Mouse (Mus musculus) liver, embryonic 13.5 days (tissue): ENCODE measurements around the gene Plekhf1. TPM values are rescaled to one million over a fixed set of nuclear protein-coding genes. Genes with fewer than 3 reads are reported as not detected.

ENCODE experiments used
- ATAC-seq: fragments of 200-750 bp; cut with Nextera tagmentation; 2 replicates; pipeline ENCODE4 v1.8.0; 2017; ENCODE audit warnings: low read depth, mild to moderate bottlenecking, moderate number of reproducible peaks, moderate library complexity
- DNase-seq: peaks from one replicate; pipeline ENCODE4 v3.0.0; 2022
- H3K27ac ChIP-seq: fragments of 300-500 bp; sonication (generic); 2 replicates; pipeline ENCODE4 v1.5.1; 2015; ENCODE audit warnings: moderate library complexity, mild to moderate bottlenecking, inconsistent platforms
- H3K27me3 ChIP-seq: fragments of 300-500 bp; sonication (generic); 2 replicates; pipeline ENCODE4 v1.6.1; 2015; ENCODE audit warnings: mild to moderate bottlenecking, inconsistent platforms
- H3K36me3 ChIP-seq: fragments of 300-500 bp; sonication (generic); 2 replicates; pipeline ENCODE4 v1.6.1; 2015; ENCODE audit warnings: mild to moderate bottlenecking, inconsistent platforms
- H3K4me1 ChIP-seq: fragments of 300-500 bp; sonication (generic); replicated peaks from 2 replicates; pipeline ENCODE4 v1.6.1; 2015; ENCODE audit warnings: inconsistent platforms
- H3K4me2 ChIP-seq: fragments of 300-500 bp; sonication (generic); 2 replicates; pipeline ENCODE4 v1.6.1; 2015; ENCODE audit warnings: inconsistent platforms, mild to moderate bottlenecking, moderate library complexity
- H3K4me3 ChIP-seq: fragments of 300-500 bp; sonication (generic); replicated peaks from 2 replicates; pipeline ENCODE4 v1.5.1; 2015; ENCODE audit warnings: mild to moderate bottlenecking, inconsistent platforms
- H3K9ac ChIP-seq: fragments of 300-500 bp; sonication (generic); 2 replicates; pipeline ENCODE4 v1.6.1; 2015; ENCODE audit warnings: mild to moderate bottlenecking, inconsistent platforms
- H3K9me3 ChIP-seq: fragments of 300-500 bp; sonication (generic); replicated peaks from 2 replicates; pipeline ENCODE4 v1.6.1; 2016; ENCODE audit warnings: inconsistent platforms
- WGBS: fragments of 180-500 bp; shearing (Covaris S2); methylation state at CpG from one replicate; pipeline ENCODE4 v1.1.7; 2015; ENCODE audit not compliant: insufficient replicate concordance; 5-methylcytosine and 5-hydroxymethylcytosine counted together
- polyA plus RNA-seq: library from polyadenylated mRNA; unstranded; fragments of >200 nt; fragmentation: Nextera tagmentation; extraction: Ambion mirVana; gene quantifications from 2 replicates; pipeline ENCODE4 v1.2.1, GENCODE M21; 2015

Plekhf1 gene
- polyA plus RNA-seq, result 0.44 and 0.46 TPM in 2 replicates

DNA sequence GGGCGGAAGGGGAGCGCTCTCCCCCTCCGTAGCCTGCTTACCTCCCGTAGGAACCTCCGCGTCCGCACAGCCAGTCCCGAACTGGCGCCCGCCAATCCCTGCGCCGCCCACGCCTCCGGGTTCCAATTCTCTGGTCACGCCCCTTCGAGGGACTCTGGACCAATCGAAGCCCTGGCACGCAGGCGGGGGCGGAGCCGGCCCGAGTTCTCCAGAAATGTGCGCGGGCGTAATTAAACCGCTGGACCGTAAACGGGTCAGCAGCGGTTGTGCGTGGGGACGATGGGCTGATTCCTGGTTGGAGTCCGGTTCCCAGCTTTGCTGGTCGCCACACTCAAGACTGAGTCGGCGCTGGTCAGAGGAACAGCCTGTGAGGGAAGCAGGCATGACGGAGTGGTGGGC is at the start of gene Plekhf1:
TSS of gene Plekhf1 (minus strand) at position 117 of the 399 bp plus-strand sequence.
- Histone ChIP-seq H3K4me3 (peak within 1 kb of the TSS; percentile 67), H3K9ac (peak within 1 kb of the TSS; percentile 70), H3K9me3 (no peaks in the 10 kb centered on the region), H3K27me3 (peaks cover 15% of the 10 kb centered on the region), H3K4me2 (peak within 1 kb of the TSS; percentile 90), H3K36me3 (no peaks in the 10 kb centered on the region), H3K27ac (no peak within 1 kb of the TSS), H3K4me1 (peaks cover 16% of the 10 kb centered on the region)
- ATAC-seq (peak; percentile 93), DNase-seq (peak; percentile 83)
- under 1% methylated on average over 36 of the region's 36 CpGs for whole genome bisulfite sequencing

DNA sequence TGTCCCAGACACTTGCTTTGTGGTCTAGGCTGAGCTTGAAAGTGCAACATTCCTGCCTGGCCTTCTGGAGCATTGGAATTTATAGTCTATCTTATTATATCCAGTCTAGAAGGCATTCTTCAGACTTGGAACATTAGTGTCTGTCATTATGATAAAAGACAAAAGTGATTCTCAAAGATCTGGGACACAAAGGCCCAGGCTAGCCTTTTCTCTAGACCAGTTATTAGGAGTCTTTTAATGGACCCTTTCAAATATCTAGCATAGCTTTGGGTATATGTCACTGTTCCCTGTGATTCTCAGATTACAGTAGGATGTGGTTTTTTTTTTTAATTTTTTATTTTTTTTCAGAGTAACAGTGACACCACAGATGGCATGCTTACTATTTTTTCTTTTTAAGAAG is 44.7 kb upstream of the Plekhf1 start:
- DNase-seq (no peak), ATAC-seq (no peak)
- H3K36me3 ChIP-seq, result 0 out of 2 replicates have a peak, but pooled peaks cover 4% of the 10 kb centered on the region
- H3K4me1 ChIP-seq, result peaks cover 15% of the 10 kb centered on the region
- no peaks in the 10 kb centered on the region for H3K27me3 ChIP-seq
- no peak overlapping the region for H3K9ac ChIP-seq
- no peak overlapping the region for H3K4me2 ChIP-seq
- H3K4me3 ChIP-seq, result no peak overlapping the region
- H3K27ac ChIP-seq, result no peak overlapping the region
- H3K9me3 ChIP-seq, result no peaks in the 10 kb centered on the region

DNA sequence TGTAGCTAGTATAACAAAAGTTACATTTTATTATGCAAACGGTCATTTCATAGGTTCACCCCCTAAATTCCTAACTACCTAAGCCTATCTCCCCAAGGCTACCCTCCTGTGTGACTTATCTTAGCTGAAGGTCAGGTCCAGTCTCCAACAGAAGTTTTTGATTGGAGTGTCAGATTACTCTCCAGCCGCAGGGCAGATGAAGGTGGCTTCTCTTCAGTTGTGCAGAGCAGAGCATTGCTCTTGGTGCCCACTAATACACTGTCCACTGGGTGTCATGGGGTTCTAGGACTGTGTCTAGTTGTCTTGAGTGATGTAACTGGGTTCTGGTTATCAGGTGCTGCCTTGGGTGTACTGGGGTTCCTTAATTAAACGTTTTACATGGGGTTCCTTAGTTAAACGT is 44.0 kb upstream of the Plekhf1 start:
- ATAC-seq, result peak; percentile 30; the same call in 1 of the 2 replicates
- DNase-seq, result peak; percentile 6
- H3K27ac ChIP-seq, result no peak overlapping the region
- H3K36me3 ChIP-seq, result peaks cover 11% of the 10 kb centered on the region; the same call in 1 of the 2 replicates
- peak overlapping the region; percentile 74 for H3K9ac ChIP-seq
- peaks cover 15% of the 10 kb centered on the region for H3K4me1 ChIP-seq
- H3K4me3 ChIP-seq, result peak overlapping the region; percentile 72
- no peaks in the 10 kb centered on the region for H3K27me3 ChIP-seq
- H3K9me3 ChIP-seq, result no peaks in the 10 kb centered on the region
- peak overlapping the region; percentile 85 for H3K4me2 ChIP-seq
- WGBS, result 4% methylated on average over 4 of the region's 4 CpGs

DNA sequence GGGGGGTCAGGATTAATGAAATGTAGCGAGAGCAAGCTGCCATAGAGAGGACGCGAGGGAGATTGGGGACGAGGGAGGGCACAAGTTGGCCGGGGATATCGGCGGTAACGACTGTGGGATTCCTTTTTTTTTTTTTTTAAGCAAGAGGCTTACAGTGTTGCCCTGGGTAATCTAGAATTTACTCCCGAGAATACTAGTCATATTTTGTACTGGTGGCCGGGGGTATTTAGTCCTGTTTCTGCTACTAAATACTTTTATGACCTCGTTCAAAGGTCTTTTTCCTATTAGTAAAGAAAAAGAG is 43.6 kb upstream of the Plekhf1 start:
- DNase-seq (no peak), ATAC-seq (peak; percentile 60)
- Histone ChIP-seq H3K9me3 (no peaks in the 10 kb centered on the region), H3K27me3 (no peaks in the 10 kb centered on the region), H3K4me1 (peaks cover 15% of the 10 kb centered on the region), H3K4me2 (peak overlapping the region; percentile 85), H3K27ac (no peak overlapping the region), H3K4me3 (peak overlapping the region; percentile 72), H3K9ac (peak overlapping the region; percentile 74), H3K36me3 (peaks cover 15% of the 10 kb centered on the region)
- 0% methylated on average over 11 of the region's 11 CpGs for WGBS

DNA sequence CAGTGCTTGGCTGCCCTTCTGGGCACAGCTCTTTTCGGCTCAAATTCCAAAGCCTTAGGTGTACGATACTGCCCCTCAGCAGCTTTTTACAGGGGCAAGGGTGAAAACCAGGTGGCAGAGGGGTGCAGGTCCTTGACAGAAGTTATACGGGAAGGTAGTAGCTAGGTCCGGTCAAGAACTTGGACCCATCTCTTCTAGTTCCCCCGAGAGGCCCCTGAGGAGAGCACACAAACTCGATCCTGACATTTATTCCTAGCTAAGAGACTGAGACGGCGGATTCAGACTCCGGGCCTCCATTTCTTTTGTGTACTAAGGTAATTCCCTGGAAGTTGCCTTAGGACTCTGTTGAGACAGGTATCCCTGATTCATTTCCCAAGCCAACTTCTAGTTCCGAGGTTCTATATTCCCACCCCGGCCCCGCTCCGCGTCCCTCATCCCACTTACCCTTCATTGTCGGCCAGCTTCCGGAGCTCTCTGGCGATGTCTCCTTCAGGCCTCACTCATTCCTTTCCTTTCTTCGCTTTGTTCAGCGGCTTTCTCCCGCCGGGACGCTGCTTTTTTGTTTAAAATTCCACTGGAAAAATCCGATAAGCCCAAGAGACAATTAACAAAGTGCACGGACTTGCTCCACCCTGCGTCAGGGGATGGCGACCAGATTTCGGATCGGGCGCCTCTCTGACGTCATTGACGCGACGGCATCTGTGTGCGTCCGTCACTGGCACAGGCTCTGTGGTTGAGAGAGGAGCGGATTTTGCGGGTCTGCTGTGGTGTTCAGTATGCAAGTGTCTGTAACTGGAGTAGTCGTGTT is 43.1 kb upstream of the Plekhf1 start, which contains the start of gene Pop4:
TSS of gene Pop4 (minus strand) at position 721 of the 808 bp plus-strand sequence.
- no peaks in the 10 kb centered on the region for H3K9me3 ChIP-seq
- peaks cover 15% of the 10 kb centered on the region for H3K4me1 ChIP-seq
- H3K36me3 ChIP-seq, result peaks cover 21% of the 10 kb centered on the region
- H3K4me3 ChIP-seq, result peak within 1 kb of the TSS; percentile 72
- peak; percentile 77 for DNase-seq
- peak within 1 kb of the TSS; percentile 11 for H3K27ac ChIP-seq
- peak within 1 kb of the TSS; percentile 85 for H3K4me2 ChIP-seq
- under 1% methylated on average over 38 of the region's 38 CpGs for WGBS
- peak within 1 kb of the TSS; percentile 74 for H3K9ac ChIP-seq
- H3K27me3 ChIP-seq, result no peaks in the 10 kb centered on the region
- peak; percentile 92 for ATAC-seq

DNA sequence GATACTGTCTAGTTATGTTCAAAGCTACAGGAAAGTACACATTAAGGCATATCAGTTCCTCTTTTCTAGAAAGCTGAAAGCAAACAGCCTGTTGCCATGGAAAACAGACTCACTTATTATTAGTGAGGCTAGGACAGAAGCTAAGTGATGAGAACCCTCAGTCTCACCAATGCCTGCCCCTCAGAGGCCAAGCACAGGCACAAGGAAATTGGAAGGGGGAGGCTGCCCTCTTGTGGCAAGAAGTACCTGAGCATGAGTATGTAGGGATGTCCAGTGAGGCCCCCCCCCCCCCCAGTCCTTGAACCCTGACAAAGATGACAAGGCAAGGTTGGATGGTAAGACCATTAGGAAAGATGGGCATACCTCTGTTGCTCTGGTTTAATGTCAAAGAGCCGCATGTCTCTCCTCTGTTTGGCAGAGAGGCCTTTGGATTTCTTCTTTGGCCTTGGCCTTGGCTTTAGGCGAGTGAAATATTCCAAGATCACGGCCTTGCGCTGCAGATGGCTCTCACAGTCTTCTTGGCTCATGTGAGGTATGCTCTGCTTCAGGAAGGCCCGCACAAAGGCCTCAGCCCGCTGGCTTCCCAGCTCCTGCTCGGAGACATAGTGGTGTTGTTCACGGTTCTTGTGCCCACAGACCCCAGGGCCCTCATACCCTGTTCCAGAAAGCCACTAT is 39.3 kb upstream of the Plekhf1 start:
- H3K4me2 ChIP-seq, result no peak overlapping the region
- H3K27me3 ChIP-seq, result no peaks in the 10 kb centered on the region
- no peak overlapping the region for H3K4me3 ChIP-seq
- WGBS, result 77% methylated on average over 8 of the region's 8 CpGs
- DNase-seq (no peak), ATAC-seq (no peak)
- H3K9ac ChIP-seq, result no peak overlapping the region
- H3K9me3 ChIP-seq, result no peaks in the 10 kb centered on the region
- H3K4me1 ChIP-seq, result peaks cover 15% of the 10 kb centered on the region
- H3K36me3 ChIP-seq, result peaks cover 57% of the 10 kb centered on the region
- no peak overlapping the region for H3K27ac ChIP-seq

DNA sequence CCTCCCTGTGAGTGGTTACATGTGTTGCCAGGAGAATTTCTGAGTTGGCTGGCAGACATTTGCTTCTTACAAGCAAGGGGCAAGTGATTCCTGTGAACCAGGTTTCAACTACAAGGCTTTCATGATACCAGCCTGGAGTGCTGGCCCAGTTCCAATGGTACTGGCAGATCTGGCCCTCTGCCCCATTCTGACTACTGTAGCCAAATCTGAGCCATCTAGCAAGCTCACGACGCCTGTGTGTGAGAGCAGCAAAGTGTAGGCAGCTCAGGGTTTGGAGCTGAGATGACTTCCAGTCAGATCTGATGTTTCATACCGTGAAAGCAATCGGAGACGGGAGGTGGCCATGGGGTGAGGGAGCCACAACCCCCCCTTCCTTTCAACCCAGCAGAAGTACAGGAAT is 34.6 kb upstream of the Plekhf1 start:
- DNase-seq, result no peak
- Histone ChIP-seq H3K27ac (no peak overlapping the region), H3K4me2 (no peak overlapping the region), H3K9ac (no peak overlapping the region), H3K4me3 (no peak overlapping the region), H3K36me3 (peaks cover 54% of the 10 kb centered on the region), H3K9me3 (no peaks in the 10 kb centered on the region), H3K4me1 (no peaks in the 10 kb centered on the region), H3K27me3 (no peaks in the 10 kb centered on the region)
- no peak for ATAC-seq
- 74% methylated on average over 5 of the region's 5 CpGs for WGBS

DNA sequence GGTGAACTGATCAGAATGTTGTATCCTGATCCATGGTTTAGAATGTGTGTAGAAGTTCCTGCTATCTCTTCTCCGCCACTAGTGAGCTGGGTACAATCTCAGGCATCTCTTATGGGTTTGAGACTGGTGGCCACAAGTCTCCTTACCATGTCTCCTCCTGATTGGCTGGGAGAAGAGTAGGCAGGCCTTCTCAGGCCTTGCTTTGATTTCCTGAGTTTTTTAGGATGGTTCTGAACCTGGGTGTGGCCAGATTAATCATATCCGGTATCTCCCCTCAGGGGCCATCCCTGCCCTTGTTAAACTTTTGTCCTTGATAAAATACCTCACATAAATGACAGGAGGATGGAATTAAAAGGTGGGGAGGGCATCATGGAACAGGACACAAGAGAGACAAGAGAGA is 31.8 kb upstream of the Plekhf1 start:
- H3K36me3 ChIP-seq, result peaks cover 27% of the 10 kb centered on the region
- no peak overlapping the region for H3K9ac ChIP-seq
- DNase-seq (no peak), ATAC-seq (no peak)
- no peaks in the 10 kb centered on the region for H3K27me3 ChIP-seq
- H3K9me3 ChIP-seq, result no peaks in the 10 kb centered on the region
- 66% methylated on average over 2 of the region's 2 CpGs for WGBS
- H3K4me2 ChIP-seq, result no peak overlapping the region
- no peaks in the 10 kb centered on the region; the same call in 1 of the 2 replicates for H3K4me1 ChIP-seq
- no peak overlapping the region for H3K27ac ChIP-seq
- H3K4me3 ChIP-seq, result no peak overlapping the region

DNA sequence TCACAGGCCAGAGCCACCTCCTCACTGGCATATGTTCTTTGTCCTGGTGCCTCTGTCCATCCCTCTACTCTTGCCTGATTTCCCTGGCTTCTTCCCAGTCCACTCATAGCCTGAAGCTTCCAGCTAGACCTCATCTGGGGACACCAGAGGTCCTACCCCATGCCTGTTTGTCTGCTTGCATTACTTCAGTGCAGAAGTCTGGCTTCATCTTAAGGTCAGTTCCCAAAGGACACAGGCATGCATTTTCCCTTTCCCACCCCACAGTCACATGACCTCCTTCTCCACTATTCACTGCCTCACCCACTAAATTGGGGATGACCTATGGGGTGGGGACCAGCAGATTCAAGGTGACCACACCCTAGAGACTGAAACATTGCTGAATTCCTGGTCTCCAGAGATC is 25.6 kb upstream of the Plekhf1 start:
- Histone ChIP-seq H3K4me2 (no peak overlapping the region), H3K9me3 (no peaks in the 10 kb centered on the region), H3K9ac (no peak overlapping the region), H3K36me3 (no peaks in the 10 kb centered on the region), H3K4me1 (no peaks in the 10 kb centered on the region; the same call in 1 of the 2 replicates), H3K27me3 (no peaks in the 10 kb centered on the region), H3K4me3 (no peak overlapping the region), H3K27ac (no peak overlapping the region)
- ATAC-seq (no peak), DNase-seq (no peak)

DNA sequence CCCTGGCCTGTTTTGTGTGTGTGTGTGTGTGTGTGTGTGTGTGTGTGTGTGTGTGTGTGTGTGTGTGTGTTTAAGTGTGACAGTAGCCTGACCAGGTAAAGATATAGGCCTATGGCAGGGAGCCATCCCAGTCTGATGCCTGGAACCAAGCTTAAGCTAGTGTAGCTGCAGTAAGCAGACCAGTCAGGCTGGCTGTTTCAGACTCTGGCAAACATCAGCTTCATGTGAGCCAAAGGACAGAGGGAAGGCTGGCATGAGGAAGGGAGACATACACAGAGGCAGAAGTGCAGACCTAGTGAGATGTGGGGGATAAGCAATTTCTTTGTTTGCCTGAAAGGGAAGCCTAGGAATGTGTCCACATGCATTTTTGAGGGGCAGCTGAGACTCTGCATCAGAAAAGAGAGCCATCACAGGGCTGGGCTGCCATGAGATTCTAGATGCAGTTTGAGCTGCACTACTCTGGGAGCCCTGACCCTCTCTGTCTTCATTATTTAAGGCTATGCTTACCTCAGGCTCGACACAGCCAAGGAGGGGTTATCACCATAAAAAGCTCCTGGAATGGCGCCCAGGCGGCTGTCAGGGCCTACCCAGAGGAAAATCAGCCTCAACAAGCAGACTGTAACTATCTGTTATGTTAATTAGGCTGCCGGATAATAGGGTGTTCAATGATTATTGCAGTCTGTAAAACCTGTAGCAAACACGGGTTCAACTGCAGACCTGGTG is 23.8 kb upstream of the Plekhf1 start:
- ATAC-seq, result no peak
- Histone ChIP-seq H3K36me3 (no peaks in the 10 kb centered on the region), H3K9ac (no peak overlapping the region), H3K9me3 (no peaks in the 10 kb centered on the region), H3K27ac (no peak overlapping the region), H3K4me1 (no peaks in the 10 kb centered on the region; the same call in 1 of the 2 replicates), H3K27me3 (no peaks in the 10 kb centered on the region), H3K4me2 (no peak overlapping the region), H3K4me3 (no peak overlapping the region)
- DNase-seq, result no peak
- 41% methylated on average over 5 of the region's 5 CpGs for WGBS

DNA sequence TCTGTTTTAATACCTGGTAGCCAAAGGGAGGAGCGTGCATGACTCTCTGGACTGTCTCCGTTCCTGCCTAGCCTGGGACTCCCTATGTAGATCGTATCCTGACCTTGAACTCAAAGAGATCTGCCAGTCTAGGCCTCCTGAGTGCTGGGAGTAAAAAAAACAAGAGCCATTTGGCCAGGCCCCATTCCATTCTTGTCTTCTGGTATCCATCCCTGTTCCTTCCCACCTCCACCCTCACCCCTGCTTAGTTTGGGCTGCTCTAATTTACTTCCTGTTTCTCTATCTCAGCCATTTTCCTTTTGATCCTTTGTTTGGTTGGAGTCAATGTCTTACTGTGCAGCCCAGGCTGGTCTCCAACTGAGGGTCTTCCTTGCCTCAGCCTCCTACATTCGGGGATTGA is 14.6 kb upstream of the Plekhf1 start:
- H3K27me3 ChIP-seq, result no peaks in the 10 kb centered on the region
- no peak for ATAC-seq
- H3K4me1 ChIP-seq, result no peaks in the 10 kb centered on the region
- H3K9ac ChIP-seq, result no peak overlapping the region
- no peaks in the 10 kb centered on the region for H3K9me3 ChIP-seq
- no peak overlapping the region for H3K27ac ChIP-seq
- no peak for DNase-seq
- no peaks in the 10 kb centered on the region for H3K36me3 ChIP-seq
- no peak overlapping the region for H3K4me2 ChIP-seq
- no peak overlapping the region for H3K4me3 ChIP-seq
- 60% methylated on average over 4 of the region's 4 CpGs for WGBS
